Mouse (Mus musculus): Measurements from ENCODE around the gene Efcc1. TPM values are rescaled to one million over a fixed set of nuclear protein-coding genes. Genes with fewer than 3 reads are reported as not detected.

Gene Efcc1
- total and polyA plus RNA-seq, 2 experiments, result 0.65 to 0.86 TPM

- Histone ChIP-seq H3K4me3 (ENCODE audit: insufficient read depth, low read depth, low read length) (peak overlapping the region; percentile 62), H3K27ac (replicated peaks; ENCODE audit: insufficient read depth, low read depth, low read length) (peak overlapping the region; percentile 5; the same call in 1 of the 2 replicates), H3K36me3 (ENCODE audit: control insufficient read depth, insufficient read depth, low read length) (no peaks in the 10 kb centered on the region), H3K79me2 (ENCODE audit: control insufficient read depth, insufficient read depth, low read length) (no peaks in the 10 kb centered on the region), H3K9ac (ENCODE audit: low read depth, low read length) (peak overlapping the region; percentile 66), H3K27me3 (ENCODE audit: control insufficient read depth, insufficient read depth, low read length) (peaks cover 12% of the 10 kb centered on the region), H3K4me1 (ENCODE audit: control insufficient read depth, insufficient read depth, low read length) (no peaks in the 10 kb centered on the region)
- 8% methylated on average over 53 of the region's 53 CpGs for WGBS
- no peak for DNase-seq (ENCODE audit: extremely low read depth, low read depth, low spot score)
- no peak for TF ChIP-seq CTCF (IDR thresholded peaks at IDR 0.05; ENCODE audit: low read depth, low read length)
- no peak for TF ChIP-seq POLR2A (IDR thresholded peaks at IDR 0.05; ENCODE audit: extremely low read depth, insufficient read depth, low read length)
Measured at GRCm38 (mm10) chr6:87732151-87733011, 1.7 kb downstream of the Efcc1 start.

DNA sequence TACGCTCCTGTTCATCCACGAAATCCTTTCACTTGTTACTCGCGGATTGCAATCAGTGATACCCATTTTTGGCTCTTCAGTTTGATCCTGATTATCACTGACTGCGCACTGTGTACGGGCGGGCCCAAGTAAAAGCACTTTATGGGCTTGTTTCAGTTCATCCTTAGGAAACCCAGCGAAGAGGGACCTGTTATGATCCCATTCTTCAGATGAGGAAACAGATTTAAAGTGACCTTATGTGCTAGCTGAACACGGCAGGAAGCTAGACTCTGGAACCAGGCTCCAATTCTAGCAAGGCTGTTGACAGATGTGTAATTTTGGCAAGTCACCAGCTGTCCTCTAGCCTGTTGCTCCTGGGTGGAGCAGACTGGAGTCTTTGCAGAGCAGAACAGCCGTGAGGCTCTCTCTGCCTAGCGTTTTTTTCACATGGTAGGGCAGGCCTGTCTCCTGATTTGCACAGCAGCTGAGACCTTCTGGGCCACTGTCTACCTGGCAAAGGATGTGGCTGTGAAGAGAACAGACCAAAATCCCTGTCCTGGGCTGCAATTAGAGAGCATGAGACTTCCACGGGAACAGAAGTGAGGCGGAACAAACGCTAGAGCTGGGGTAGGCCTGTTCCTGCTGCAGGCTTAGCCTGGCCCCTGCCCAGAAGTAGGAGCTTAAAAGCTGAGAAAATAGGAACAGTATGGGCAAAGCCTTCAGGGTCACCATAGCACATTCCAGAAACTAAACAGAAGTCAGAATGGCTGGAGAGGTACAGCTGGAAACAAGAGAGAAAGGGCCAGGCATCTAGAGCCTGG, 2.7 kb downstream of the Efcc1 start:
- WGBS, result 33% methylated on average over 14 of the region's 14 CpGs
- Histone ChIP-seq H3K4me3 (ENCODE audit: insufficient read depth, low read depth, low read length) (peak overlapping the region; percentile 62; the same call in 1 of the 2 replicates), H3K27ac (replicated peaks; ENCODE audit: insufficient read depth, low read depth, low read length) (no peak overlapping the region; the same call in 1 of the 2 replicates), H3K36me3 (ENCODE audit: control insufficient read depth, insufficient read depth, low read length) (no peaks in the 10 kb centered on the region), H3K4me1 (ENCODE audit: control insufficient read depth, insufficient read depth, low read length) (no peaks in the 10 kb centered on the region), H3K9ac (ENCODE audit: low read depth, low read length) (no peak overlapping the region), H3K79me2 (ENCODE audit: control insufficient read depth, insufficient read depth, low read length) (no peaks in the 10 kb centered on the region), H3K27me3 (ENCODE audit: control insufficient read depth, insufficient read depth, low read length) (peaks cover 12% of the 10 kb centered on the region)
- TF ChIP-seq POLR2A (IDR thresholded peaks at IDR 0.05; ENCODE audit: extremely low read depth, insufficient read depth, low read length), result no peak
- no peak for TF ChIP-seq CTCF (IDR thresholded peaks at IDR 0.05; ENCODE audit: low read depth, low read length)
- DNase-seq (ENCODE audit: extremely low read depth, low read depth, low spot score), result peak; percentile 73

DNA sequence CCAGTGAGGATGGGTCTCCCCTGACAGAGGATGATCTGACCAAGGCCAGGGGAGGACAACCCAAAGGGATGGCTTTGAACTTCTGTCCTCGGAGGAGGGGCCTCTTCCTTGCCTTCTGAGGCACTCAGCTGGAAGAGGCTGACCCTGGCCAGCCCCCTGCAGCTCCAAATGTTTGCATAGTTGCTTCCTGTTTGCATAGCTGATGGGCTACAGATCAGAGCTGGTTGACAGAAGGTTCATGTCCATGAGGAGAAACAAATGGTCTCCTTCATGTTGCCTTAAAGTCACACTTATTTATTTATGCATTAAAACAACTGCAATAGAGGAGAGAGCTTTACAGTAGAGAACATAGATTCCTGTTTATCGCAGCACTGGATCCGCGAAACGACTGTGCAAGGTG, 3.5 kb downstream of the Efcc1 start:
- H3K4me3 ChIP-seq (ENCODE audit: insufficient read depth, low read depth, low read length), result no peak overlapping the region
- H3K79me2 ChIP-seq (ENCODE audit: control insufficient read depth, insufficient read depth, low read length), result no peaks in the 10 kb centered on the region
- 56% methylated on average over 5 of the region's 5 CpGs for WGBS
- TF ChIP-seq CTCF (IDR thresholded peaks at IDR 0.05; ENCODE audit: low read depth, low read length), result no peak
- no peak for TF ChIP-seq POLR2A (IDR thresholded peaks at IDR 0.05; ENCODE audit: extremely low read depth, insufficient read depth, low read length)
- DNase-seq (ENCODE audit: extremely low read depth, low read depth, low spot score), result peak; percentile 33
- no peaks in the 10 kb centered on the region for H3K36me3 ChIP-seq (ENCODE audit: control insufficient read depth, insufficient read depth, low read length)
- peak overlapping the region; percentile 22 for H3K27ac ChIP-seq (replicated peaks; ENCODE audit: insufficient read depth, low read depth, low read length)
- H3K27me3 ChIP-seq (ENCODE audit: control insufficient read depth, insufficient read depth, low read length), result peaks cover 12% of the 10 kb centered on the region
- H3K4me1 ChIP-seq (ENCODE audit: control insufficient read depth, insufficient read depth, low read length), result no peaks in the 10 kb centered on the region; the same call in 1 of the 2 replicates
- no peak overlapping the region for H3K9ac ChIP-seq (ENCODE audit: low read depth, low read length)

DNA sequence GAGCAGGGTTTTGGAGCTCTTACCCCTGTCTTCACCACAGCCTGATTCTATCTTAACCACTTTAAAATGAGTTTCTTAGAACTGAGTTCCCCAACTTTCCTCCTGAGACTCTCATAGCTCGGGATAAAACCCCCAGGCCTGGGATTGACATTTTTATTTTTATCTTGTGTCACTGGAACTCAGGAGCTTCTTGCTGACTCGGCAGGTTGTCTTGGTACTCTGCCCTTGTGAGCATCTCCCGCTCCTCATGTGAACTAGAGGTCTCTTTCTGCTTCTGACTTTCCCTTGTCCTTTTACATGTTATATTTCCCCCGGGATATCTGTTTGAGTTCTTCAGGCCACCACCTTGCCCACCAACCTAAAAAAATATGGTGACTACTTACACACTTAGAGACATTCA, 6.3 kb downstream of the Efcc1 start:
- Histone ChIP-seq H3K9ac (ENCODE audit: low read depth, low read length) (no peak overlapping the region), H3K36me3 (ENCODE audit: control insufficient read depth, insufficient read depth, low read length) (no peaks in the 10 kb centered on the region), H3K4me1 (ENCODE audit: control insufficient read depth, insufficient read depth, low read length) (no peaks in the 10 kb centered on the region; the same call in 1 of the 2 replicates), H3K27me3 (ENCODE audit: control insufficient read depth, insufficient read depth, low read length) (peaks cover 3% of the 10 kb centered on the region; the same call in 1 of the 2 replicates), H3K27ac (replicated peaks; ENCODE audit: insufficient read depth, low read depth, low read length) (no peak overlapping the region), H3K79me2 (ENCODE audit: control insufficient read depth, insufficient read depth, low read length) (no peaks in the 10 kb centered on the region), H3K4me3 (ENCODE audit: insufficient read depth, low read depth, low read length) (no peak overlapping the region)
- WGBS, result 80% methylated on average over 4 of the region's 4 CpGs
- no peak for DNase-seq (ENCODE audit: extremely low read depth, low read depth, low spot score)
- TF ChIP-seq CTCF (IDR thresholded peaks at IDR 0.05; ENCODE audit: low read depth, low read length), result no peak
- no peak for TF ChIP-seq POLR2A (IDR thresholded peaks at IDR 0.05; ENCODE audit: extremely low read depth, insufficient read depth, low read length)

DNA sequence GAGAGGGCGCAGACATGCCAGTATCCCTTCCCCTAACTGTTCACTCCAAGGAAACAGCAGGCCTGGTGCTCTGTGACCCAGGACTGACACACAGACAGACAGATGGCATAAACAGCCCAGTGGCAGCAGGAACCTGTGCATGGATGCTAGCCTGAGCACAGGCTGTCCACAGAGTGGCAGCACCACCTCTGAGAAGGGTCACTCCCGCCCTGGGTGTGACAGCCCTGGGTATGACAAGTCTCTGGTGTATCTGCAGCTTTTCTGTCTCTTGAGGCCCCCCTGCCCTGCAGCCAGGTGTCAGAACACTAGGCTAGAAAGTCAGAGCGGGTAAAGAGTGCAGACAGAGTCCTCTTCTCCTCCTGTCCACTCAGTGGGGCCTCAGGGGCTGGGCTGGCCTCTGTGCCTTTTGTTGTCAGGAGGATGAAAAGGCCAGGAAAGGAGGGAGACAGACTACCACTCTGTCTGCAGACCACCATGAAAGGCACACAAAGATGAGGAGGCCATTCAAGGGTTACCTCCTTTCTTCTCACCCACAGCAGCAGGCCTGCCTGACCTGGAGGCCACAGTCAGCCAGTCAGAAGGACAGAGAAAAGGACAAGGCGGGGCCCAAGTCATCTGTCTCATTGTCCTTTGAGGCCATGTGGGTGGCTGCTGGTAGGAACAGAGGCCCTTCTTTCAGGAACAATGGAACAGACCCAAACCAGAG, 7.4 kb downstream of the Efcc1 start:
- DNase-seq (ENCODE audit: extremely low read depth, low read depth, low spot score), result no peak
- Histone ChIP-seq H3K27ac (replicated peaks; ENCODE audit: insufficient read depth, low read depth, low read length) (no peak overlapping the region), H3K79me2 (ENCODE audit: control insufficient read depth, insufficient read depth, low read length) (no peaks in the 10 kb centered on the region), H3K27me3 (ENCODE audit: control insufficient read depth, insufficient read depth, low read length) (no peaks in the 10 kb centered on the region), H3K4me1 (ENCODE audit: control insufficient read depth, insufficient read depth, low read length) (no peaks in the 10 kb centered on the region; the same call in 1 of the 2 replicates), H3K36me3 (ENCODE audit: control insufficient read depth, insufficient read depth, low read length) (no peaks in the 10 kb centered on the region), H3K9ac (ENCODE audit: low read depth, low read length) (no peak overlapping the region), H3K4me3 (ENCODE audit: insufficient read depth, low read depth, low read length) (no peak overlapping the region)
- WGBS, result 85% methylated on average over 4 of the region's 4 CpGs
- TF ChIP-seq POLR2A (IDR thresholded peaks at IDR 0.05; ENCODE audit: extremely low read depth, insufficient read depth, low read length), result no peak
- TF ChIP-seq CTCF (IDR thresholded peaks at IDR 0.05; ENCODE audit: low read depth, low read length), result 0 out of 2 replicates have a peak, but pooled peaks have one; percentile 4

All from liver, adult 2 months (tissue).